Mouse (Mus musculus) embryonic stem cell, embryonic (primary cell): Measurements from ENCODE around the gene Steap2.
"Not testable (repeated sequence)": the region's sequence is repeated elsewhere in the genome, so short reads cannot be mapped to it uniquely, and the experiment has no call there.

Source experiments
- CTCF ChIA-PET, 4 experiments: fragments of 300-600 bp in 2 of 4; fragments of 350-600 bp in 2 of 4; sonication (Branson Sonifier 250); formaldehyde crosslinking; loops; one replicate each; lab custom pipeline; 2022; ENCODE audit warnings: inconsistent platforms in 2 of 4; lab: Charles Lee
- POLR2A ChIA-PET, 4 experiments: fragments of 300-600 bp in 2 of 4; fragments of 350-600 bp in 2 of 4; sonication (Branson Sonifier 250); formaldehyde crosslinking; loops; one replicate each; lab custom pipeline; 2022; ENCODE audit warnings: antibody characterized with exemption in 4 of 4, inconsistent platforms in 1 of 4; lab: Charles Lee

Gene Steap2

DNA sequence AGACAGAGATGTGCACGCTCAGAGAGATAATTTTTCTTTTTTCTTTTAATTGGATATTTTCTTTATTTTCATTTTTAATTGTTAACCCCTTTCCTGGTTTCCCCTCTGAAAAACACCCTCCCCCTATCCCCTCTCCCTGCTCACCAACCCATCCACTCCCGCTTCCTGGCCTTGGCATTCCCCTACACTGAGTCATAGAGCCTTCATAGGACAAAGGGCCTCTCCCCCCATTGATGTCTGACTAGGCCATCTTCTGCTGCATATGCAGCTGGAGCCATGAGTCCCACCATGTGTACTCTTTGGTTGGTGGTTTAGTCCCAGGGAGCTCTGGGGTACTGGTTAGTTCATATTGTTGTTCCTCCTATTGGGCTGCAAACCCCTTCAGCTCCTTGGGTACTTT, 9.4 kb downstream of the Steap2 start:
- POLR2A ChIA-PET: interaction anchor here in 1 of 4 experiments (1.5 kb wide), 1 partner anchor 9 kb away, joined by 4 read pairs; the partner anchor contains the start of gene Steap2
- CTCF ChIA-PET: not testable (repeated sequence)

DNA sequence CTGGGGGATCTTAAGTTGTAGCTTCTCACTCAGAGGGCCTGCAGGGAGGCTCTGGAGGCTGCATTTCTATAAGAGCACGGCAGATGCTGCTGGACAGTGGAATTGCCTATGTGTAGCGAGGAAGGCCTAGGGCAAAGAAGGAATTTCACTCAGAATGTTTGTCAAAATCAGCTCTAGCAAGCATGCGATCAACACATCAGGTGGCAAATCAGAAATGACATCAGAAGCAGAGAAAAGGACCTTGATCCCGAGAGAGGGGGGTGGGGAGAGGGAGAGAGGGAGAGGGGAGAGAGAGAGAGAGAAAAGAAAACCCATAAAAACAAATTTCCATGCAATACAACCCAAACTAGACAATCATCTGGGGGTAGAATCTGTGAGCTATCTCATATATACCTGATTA, 11.1 kb downstream of the Steap2 start:
- ChIA-PET POLR2A (no interaction called here), CTCF (no interaction called here)

DNA sequence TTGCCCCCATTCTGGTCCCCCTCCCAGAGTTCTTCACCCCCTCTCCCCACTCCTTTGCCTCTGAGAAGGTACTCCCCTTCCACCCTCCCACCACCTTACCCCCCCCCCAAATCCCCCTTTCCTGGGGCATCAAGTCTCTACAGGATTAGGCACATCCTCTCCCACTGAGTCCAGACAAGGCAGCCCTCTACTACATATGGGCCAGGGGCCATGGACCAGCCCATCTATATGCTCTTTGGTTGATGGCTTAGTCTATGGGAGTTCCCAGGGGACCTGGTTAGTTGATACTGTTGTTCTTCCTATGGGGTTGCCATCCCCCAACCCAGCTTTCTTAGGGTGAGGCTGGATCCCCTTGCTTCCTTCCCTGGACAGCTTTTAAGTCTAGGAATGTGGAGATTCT, 14.9 kb downstream of the Steap2 start:
- ChIA-PET CTCF (no interaction called here), POLR2A (interaction anchor here in 1 of 4 experiments (1.4 kb wide), 1 partner anchor 120 kb away, joined by 4 read pairs; the partner anchor contains the start of gene Gtpbp10)

DNA sequence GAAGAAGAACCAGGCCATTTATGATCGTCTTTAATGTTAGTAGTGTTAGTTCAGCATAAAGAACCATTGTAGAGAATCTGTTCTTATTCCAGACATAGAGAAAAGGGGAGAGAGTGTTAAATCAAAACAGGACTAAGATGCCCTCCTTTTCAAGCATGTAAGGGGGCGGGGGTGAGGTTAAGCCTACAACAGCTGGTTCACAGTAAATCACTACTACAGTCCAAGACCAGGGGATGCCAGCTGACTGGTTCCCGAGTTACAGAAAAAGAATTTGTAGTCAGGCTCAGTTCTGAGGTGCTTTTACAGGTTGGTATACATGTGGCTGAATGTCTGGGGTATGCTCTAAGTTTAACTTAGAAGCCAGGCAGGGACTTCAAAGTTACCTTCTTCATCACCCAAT, 18.3 kb downstream of the Steap2 start:
- CTCF ChIA-PET: no interaction called here
- POLR2A ChIA-PET: no interaction called here

DNA sequence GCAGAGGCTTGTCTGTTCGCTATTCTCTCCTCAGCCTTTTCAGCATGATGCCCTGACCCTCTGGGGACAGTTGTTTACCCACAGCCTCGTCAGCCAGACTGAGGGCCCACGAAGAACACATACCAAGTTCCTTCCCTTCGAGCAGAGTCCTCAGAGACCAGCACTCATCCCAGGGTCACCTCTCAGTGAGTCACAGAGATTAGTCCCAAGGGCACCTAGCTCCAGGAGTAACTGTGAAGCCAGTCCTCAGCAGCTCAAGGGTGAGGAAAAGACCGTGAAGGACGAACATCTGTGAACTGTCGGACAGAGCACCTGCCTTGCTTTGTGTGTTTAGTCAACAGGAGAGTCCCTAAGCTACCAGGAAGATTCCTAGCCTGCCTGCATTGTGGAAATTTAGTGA, 25.5 kb downstream of the Steap2 start:
- ChIA-PET POLR2A (interaction anchor here in 1 of 4 experiments (1.2 kb wide), 1 partner anchor 9 kb away, joined by 3 read pairs; no protein-coding TSS in a partner anchor), CTCF (no interaction called here)

DNA sequence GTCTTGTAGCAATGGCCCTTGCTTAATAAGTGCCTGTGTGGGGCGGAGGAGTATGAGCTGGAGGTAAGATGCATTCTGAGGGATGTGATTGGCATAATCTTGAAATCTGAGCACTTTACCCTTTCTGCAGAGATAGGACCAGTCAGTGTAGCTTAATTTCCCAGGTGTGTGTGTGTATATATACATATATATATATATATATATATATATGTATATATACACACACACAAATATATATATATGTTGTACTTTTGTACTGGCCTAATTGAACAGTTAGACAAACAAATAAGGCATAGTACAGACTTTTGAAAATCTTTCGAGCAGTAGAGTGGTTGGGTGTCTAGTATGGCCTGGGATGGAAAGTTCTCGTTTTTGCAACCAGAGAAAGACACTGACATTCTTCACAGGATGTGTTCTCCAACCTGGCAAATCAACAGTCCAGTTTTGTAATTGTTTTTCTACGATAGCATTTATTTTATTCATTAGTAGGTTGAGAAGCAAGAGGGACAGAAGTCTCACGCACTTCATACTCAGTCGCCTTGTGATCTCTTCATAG, 29.9 kb downstream of the Steap2 start:
- CTCF ChIA-PET: no interaction called here
- POLR2A ChIA-PET: interaction anchor here in 3 of 4 experiments (0.8 to 1.3 kb wide), 5 partner anchors 13 to 105 kb away, joined by 3 to 9 read pairs (median 4); partner anchors contain the start of genes Gtpbp10 (in 1 of the 3) and Steap2 (in 1 of the 3)

DNA sequence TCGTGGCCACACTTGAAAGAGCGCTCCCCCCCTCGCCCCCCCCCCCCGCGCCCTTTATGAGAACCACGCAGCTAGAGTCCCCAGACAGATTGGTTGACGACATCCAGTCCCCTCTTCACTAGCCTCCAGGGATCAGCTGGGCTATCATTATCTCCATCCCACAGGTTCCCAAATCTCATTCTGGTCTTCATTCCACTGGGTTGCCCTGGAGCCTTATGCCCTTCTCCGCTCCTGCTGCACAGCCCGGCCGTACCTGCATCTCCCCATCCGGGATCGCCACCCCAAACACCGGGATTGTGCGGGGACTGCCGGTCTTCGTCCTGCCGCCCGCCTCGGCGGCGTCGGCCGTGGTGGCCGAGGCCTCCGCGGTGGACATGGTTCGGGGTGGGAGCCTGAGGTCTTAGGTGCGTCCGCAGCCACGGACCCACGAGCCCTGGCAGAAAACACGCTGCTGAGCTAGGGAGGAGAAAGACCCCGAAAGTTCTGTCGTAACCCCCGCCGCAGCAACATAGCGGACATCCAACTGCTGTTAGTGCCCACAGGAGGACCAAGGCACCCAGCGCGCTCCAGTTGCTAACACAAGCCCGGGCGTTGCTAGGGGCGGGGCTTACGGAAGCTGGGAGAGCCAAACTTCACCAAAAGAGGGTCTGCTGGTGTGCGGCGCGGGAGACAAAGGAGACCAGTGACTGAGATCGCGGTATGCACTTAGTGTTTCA, 30.6 kb downstream of the Steap2 start, which contains the start of gene Cfap69:
Cfap69 (minus strand) TSS at position 585 of the 716 bp plus-strand sequence.
- ChIA-PET POLR2A (interaction anchor here in 3 of 4 experiments (0.7 to 1.3 kb wide), 6 partner anchors 13 to 105 kb away, joined by 3 to 9 read pairs (median 4); partner anchors contain the start of genes Gtpbp10 (in 1 of the 3) and Steap2 (in 1 of the 3)), CTCF (interaction anchor here in 3 of 4 experiments (0.6 to 1.7 kb wide), 3 partner anchors 20 to 85 kb away, joined by 4 to 5 read pairs (median 4); partner anchors contain the start of gene Steap1 (in 1 of the 3))

DNA sequence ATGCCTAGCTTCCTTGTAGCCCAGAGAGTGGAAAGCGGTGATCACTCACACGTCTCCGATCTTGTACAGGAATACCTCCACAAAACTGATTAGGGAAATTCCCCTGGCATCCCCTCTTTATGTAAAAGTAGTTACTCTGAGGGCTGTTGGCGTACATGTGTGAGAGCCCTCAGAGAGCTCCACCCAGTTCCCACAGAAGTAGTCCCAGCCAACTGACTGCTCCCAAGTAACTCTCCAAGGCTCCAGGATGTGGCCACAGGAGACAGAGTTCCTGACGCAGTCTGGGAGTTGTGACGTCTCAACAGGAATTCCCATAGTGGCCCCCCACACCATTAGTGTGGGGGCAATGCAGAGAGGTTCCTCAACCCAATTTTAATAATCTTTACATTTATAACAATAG, 31.3 kb downstream of the Steap2 start:
- CTCF ChIA-PET: interaction anchor here in 1 of 4 experiments (1.7 kb wide), 1 partner anchor 86 kb away, joined by 5 read pairs; the partner anchor contains the start of gene Steap1
- POLR2A ChIA-PET: interaction anchor here in 1 of 4 experiments (0.7 kb wide), 1 partner anchor 56 kb away, joined by 4 read pairs; no protein-coding TSS in a partner anchor

DNA sequence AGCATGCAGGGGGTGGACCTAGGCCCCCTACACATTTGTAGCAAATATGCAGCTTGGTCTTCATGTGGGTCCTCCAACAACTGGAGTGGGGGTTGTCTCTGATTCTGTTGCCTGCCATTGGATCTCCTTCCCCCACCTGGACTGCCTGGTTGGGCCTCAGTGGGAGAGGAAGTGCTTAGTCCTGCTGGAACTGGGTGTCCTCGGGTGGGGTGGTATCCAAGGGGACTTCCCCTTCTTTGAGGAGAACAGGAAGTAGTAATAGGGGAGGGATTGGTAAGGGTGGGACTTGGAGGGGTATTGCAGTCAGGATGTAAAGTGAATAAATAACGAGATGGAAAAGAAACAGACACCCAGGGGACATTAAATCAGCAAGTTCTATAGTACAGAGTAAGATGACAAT, 35.7 kb downstream of the Steap2 start:
- CTCF ChIA-PET: interaction anchor here in 1 of 4 experiments (0.7 kb wide), 1 partner anchor 150 kb away, joined by 3 read pairs; no protein-coding TSS in a partner anchor
- POLR2A ChIA-PET: no interaction called here

DNA sequence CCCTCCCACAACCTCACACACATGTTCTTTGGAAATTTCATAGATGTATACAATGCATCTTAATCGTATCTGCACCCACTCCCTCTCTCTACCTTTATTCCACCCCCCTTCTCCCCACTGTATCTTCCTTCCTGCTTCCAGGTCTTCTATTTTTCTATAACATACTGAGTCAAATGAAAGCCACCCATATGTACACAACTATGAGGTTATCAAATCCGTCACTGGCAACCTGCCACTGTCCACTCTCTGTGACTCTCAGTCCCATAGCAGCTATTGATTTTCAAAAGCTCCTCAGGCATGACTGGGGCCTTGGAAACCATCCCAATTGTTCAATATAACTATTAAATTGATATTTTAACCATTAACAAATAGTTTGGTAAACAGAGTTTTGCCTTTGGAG, 36.4 kb downstream of the Steap2 start:
- CTCF ChIA-PET: no interaction called here

DNA sequence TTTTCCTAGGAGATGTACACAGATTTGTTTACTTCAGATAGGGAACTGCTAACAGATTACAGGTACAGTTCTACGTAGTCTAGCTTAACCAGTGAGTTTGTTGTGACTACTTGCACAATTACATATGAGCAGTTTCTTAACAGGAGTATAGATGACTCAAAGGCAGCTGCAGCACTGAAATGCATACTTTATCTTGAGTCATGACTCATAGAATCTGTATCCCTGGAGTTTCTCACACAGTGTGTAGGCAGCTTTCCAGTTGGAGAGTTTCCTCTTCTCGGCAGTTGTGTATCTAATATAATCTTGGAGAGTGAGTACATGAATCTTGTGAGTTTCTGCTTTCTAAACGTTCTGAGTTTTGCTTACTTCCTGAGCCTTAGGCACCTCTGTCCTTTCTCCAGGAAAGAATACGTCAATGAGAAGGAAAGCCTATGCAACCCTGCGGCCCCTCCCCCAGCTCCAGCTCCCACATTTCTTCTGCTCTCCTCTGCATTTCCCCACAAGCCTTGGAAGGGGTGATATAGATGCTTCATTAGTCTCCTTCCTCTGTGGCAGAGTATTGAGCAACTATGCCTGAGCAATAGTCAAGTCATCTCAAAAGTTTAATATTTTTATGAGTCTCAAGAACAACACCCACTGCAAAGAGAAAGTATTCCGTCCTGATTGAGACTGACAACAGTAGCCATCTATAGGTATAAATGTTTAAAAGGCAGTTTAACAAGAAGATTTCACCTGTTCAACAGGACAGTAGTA, 45.4 kb downstream of the Steap2 start:
- CTCF ChIA-PET: interaction anchor here in 2 of 4 experiments (0.6 to 2.7 kb wide), 3 partner anchors 38 to 101 kb away, joined by 4 to 22 read pairs (median 9); partner anchors contain the start of gene Steap1 (in 2 of the 2)
- POLR2A ChIA-PET: interaction anchor here in 1 of 4 experiments (0.7 kb wide), 1 partner anchor 92 kb away, joined by 4 read pairs; no protein-coding TSS in a partner anchor

More for the DNA sequence above, 36.4 kb downstream of the Steap2 start:
- POLR2A ChIA-PET: no interaction called here

DNA sequence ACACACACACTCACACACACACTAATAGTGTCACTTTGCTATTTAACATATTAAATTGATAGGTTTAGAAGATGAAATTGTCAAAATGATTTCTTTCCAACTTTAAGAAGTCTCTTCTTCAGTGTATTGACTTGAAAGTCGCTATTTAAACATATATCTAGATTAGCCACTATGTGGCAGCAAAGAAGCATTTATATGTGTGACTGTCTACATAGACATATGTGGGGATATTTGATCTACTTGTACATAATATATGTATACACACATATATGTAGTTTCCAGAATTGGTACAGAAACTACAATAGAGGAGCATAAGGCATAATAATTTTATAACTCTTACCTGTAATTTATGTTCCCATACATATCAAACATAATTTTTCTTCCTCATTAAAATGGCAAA, 48.2 kb downstream of the Steap2 start:
- POLR2A ChIA-PET: no interaction called here
- CTCF ChIA-PET: interaction anchor here in 1 of 4 experiments (0.9 kb wide), 1 partner anchor 103 kb away, joined by 7 read pairs; the partner anchor contains the start of gene Steap1

DNA sequence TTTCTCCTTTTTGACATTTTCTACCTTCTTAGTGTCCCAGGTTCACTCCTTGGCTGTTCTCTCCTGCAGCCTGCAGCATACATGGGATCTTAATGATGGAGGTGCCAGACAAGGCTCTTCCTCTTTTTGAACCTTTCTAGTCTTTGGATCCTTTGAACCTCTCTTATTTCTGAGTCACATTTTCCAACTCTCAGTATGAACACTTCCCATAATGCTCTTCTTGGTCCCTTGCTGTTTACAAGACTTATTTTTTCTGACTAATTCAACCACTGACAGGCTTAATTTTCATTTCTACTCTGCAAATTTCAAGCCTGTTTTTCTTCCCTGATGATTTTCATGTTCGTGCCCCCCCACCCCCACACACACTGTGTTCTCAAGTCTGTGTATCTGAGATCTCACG, 55.9 kb downstream of the Steap2 start:
- ChIA-PET POLR2A (interaction anchor here in 1 of 4 experiments (1.3 kb wide), 1 partner anchor 9 kb away, joined by 3 read pairs; no protein-coding TSS in a partner anchor), CTCF (no interaction called here)

DNA sequence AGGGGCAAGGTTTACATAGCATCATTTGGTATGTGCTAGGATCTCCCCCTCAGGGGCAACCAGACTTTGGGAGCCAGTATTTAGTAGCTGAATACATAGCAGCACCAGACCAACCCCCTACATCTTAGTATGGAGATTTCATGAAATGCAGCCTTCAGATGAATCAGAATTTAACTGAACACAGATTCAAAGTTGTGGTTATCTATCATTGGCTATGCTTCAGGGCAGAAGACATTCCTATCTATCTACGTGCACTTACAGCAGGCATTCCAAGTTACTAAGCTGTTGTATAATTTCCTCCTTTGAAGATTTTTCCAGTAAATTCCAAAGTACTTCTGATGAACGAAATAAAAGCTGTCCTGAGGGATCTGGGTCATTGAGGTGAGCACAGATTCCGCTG, 68.9 kb downstream of the Steap2 start:
- ChIA-PET POLR2A (interaction anchor here in 1 of 4 experiments (0.6 kb wide), 1 partner anchor 667 kb away, joined by 3 read pairs; no protein-coding TSS in a partner anchor), CTCF (no interaction called here)

DNA sequence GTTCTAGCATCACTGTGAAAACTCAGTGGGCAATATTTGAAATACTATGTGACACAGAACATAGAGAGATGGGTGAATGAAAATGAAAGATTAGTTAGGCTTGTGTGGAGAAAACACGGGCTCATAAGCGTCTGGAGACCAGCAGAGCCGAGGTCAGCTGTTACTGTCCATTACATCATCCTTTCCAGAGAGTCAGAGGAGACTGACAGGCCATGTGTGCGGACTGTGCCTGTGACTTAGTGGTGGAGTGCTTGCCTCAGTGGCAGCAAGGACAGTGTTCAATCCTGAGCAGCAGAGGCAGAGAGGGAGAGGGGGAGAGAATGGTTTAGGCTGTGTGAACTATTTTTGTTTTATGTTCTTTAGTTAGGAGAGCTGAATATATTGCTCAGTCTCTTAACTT, 76.0 kb downstream of the Steap2 start:
- CTCF ChIA-PET: no interaction called here
- POLR2A ChIA-PET: interaction anchor here in 2 of 4 experiments (0.6 kb wide), 2 partner anchors 58 to 248 kb away, joined by 3 to 6 read pairs; no protein-coding TSS in a partner anchor
